Mouse (Mus musculus) 3134 (cell line): ENCODE results near the gene Bnip1.

ENCODE experiments used
- DNase-seq: peaks from one replicate; pipeline ENCODE4 v3.0.0-alpha.2; 2011; ENCODE audit warnings: low spot score; ENCODE audit not compliant: insufficient read length; ENCODE audit errors: extremely low read depth

The Bnip1 gene

GRCm38 (mm10) chr17:26780750-26781571 is at the start of gene Bnip1:
Gene Bnip1, plus strand, starts transcription at chr17:26781066.
- DNase-seq: peak; percentile 79

- no peak for DNase-seq
Measured at GRCm38 (mm10) chr17:26742581-26742980, 38.3 kb upstream of the Bnip1 start.

- no peak for DNase-seq
Measured at GRCm38 (mm10) chr17:26743294-26743693, 37.6 kb upstream of the Bnip1 start.

- no peak for DNase-seq
Measured at GRCm38 (mm10) chr17:26749975-26750374, 30.9 kb upstream of the Bnip1 start.

- DNase-seq: no peak
Measured at GRCm38 (mm10) chr17:26752297-26752696, 28.6 kb upstream of the Bnip1 start.

GRCm38 (mm10) chr17:26753476-26753875 is 27.4 kb upstream of the Bnip1 start:
- no peak for DNase-seq

- no peak for DNase-seq
Measured at GRCm38 (mm10) chr17:26767100-26767753, 13.6 kb upstream of the Bnip1 start.

GRCm38 (mm10) chr17:26767754-26768124 is 13.1 kb upstream of the Bnip1 start:
- no peak for DNase-seq

- DNase-seq: no peak
Measured at GRCm38 (mm10) chr17:26776211-26776610, 4.7 kb upstream of the Bnip1 start.

- no peak for DNase-seq
Measured at GRCm38 (mm10) chr17:26778001-26778400, 2.9 kb upstream of the Bnip1 start.

- no peak for DNase-seq
Measured at GRCm38 (mm10) chr17:26778430-26779100, 2.3 kb upstream of the Bnip1 start.

- DNase-seq: no peak
Measured at GRCm38 (mm10) chr17:26779471-26779870, 1.4 kb upstream of the Bnip1 start.

- peak; percentile 76 for DNase-seq
Measured at GRCm38 (mm10) chr17:26781610-26782043, 761 bp downstream of the Bnip1 start.

- no peak for DNase-seq
Measured at GRCm38 (mm10) chr17:26784525-26784924, 3.7 kb downstream of the Bnip1 start.

- no peak for DNase-seq
Measured at GRCm38 (mm10) chr17:26786586-26786985, 5.7 kb downstream of the Bnip1 start.

- DNase-seq: no peak
Measured at GRCm38 (mm10) chr17:26788986-26789385, 8.1 kb downstream of the Bnip1 start.

- DNase-seq: no peak
Measured at GRCm38 (mm10) chr17:26789460-26790268, 8.8 kb downstream of the Bnip1 start.

- DNase-seq: no peak
Measured at GRCm38 (mm10) chr17:26790269-26791214, 9.7 kb downstream of the Bnip1 start.

- no peak for DNase-seq
Measured at GRCm38 (mm10) chr17:26791580-26791979, 10.7 kb downstream of the Bnip1 start.

GRCm38 (mm10) chr17:26792096-26792495 is 11.2 kb downstream of the Bnip1 start:
- no peak for DNase-seq
